Mouse (Mus musculus): ENCODE results near the gene Zfp672. TPM values are rescaled to one million over a fixed set of nuclear protein-coding genes. Genes with fewer than 3 reads are reported as not detected.
A peak's percentile ranks its signal among the peaks of the same experiment; 100 is the strongest.

Zfp672 gene
- polyA plus RNA-seq, 1 experiment from 2014 or later = 38.4 TPM

- H3K27me3 ChIP-seq = no peaks in the 10 kb centered on the region
- H3K36me3 ChIP-seq = peaks cover 12% of the 10 kb centered on the region
- H3K4me1 ChIP-seq (replicated peaks) = no peaks in the 10 kb centered on the region
- H3K9ac ChIP-seq = no peak overlapping the region
- no peaks in the 10 kb centered on the region for H3K9me3 ChIP-seq
- H3K4me2 ChIP-seq = no peak overlapping the region
- no peak overlapping the region for H3K27ac ChIP-seq
- no peak overlapping the region for H3K4me3 ChIP-seq
- no peak for ATAC-seq (ENCODE audit: low FRiP score)
- WGBS = 85% methylated on average over 3 of the region's 3 CpGs
Observed at GRCm38 (mm10) chr11:58353709-58354108, 23.6 kb upstream of the Zfp672 start.

GRCm38 (mm10) chr11:58352681-58353548, 22.8 kb upstream of the Zfp672 start:
- H3K9ac ChIP-seq = no peak overlapping the region
- ATAC-seq (ENCODE audit: low FRiP score) = no peak
- H3K4me2 ChIP-seq = no peak overlapping the region
- H3K4me1 ChIP-seq (replicated peaks) = no peaks in the 10 kb centered on the region
- no peak overlapping the region for H3K4me3 ChIP-seq
- no peaks in the 10 kb centered on the region for H3K27me3 ChIP-seq
- no peak overlapping the region for H3K27ac ChIP-seq
- H3K36me3 ChIP-seq = peaks cover 17% of the 10 kb centered on the region
- no peaks in the 10 kb centered on the region for H3K9me3 ChIP-seq
- 65% methylated on average over 7 of the region's 7 CpGs for WGBS

- H3K4me2 ChIP-seq = no peak overlapping the region
- ATAC-seq (ENCODE audit: low FRiP score) = no peak
- H3K9ac ChIP-seq = no peak overlapping the region
- H3K27ac ChIP-seq = no peak overlapping the region
- no peaks in the 10 kb centered on the region for H3K9me3 ChIP-seq
- H3K36me3 ChIP-seq = peaks cover 34% of the 10 kb centered on the region
- WGBS = 89% methylated on average over 5 of the region's 5 CpGs
- H3K4me3 ChIP-seq = no peak overlapping the region
- H3K27me3 ChIP-seq = no peaks in the 10 kb centered on the region
- H3K4me1 ChIP-seq (replicated peaks) = no peaks in the 10 kb centered on the region
Observed at GRCm38 (mm10) chr11:58351179-58351578, 21.0 kb upstream of the Zfp672 start.

DNA sequence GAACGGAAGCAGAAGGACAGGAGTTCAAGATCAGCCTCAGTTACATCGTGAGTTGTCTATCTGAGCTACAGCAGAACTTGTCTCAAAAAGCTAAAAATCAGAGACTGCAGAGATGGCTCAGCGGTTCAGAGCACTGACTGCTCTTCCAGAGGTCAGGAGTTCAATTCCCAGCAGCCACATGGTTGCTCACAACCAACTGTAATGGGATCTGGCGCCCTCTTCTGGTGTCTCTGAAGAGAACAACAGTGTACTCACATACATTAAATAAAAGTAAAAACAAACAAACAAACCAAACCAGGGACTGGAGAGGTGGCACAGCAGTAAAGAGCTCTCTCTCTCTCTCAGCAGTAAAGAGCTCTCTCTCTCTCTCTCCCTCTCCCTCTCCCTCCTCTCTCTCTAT, 20.5 kb upstream of the Zfp672 start:
- H3K27ac ChIP-seq = no peak overlapping the region
- WGBS = 71% methylated on average over 4 of the region's 4 CpGs
- no peak overlapping the region for H3K4me3 ChIP-seq
- no peaks in the 10 kb centered on the region for H3K27me3 ChIP-seq
- no peaks in the 10 kb centered on the region for H3K4me1 ChIP-seq (replicated peaks)
- H3K36me3 ChIP-seq = peaks cover 40% of the 10 kb centered on the region
- no peak for ATAC-seq (ENCODE audit: low FRiP score)
- no peak overlapping the region for H3K4me2 ChIP-seq
- H3K9me3 ChIP-seq = no peaks in the 10 kb centered on the region
- no peak overlapping the region for H3K9ac ChIP-seq

- Histone ChIP-seq H3K4me1 (replicated peaks) (no peaks in the 10 kb centered on the region), H3K4me3 (no peak overlapping the region), H3K27me3 (no peaks in the 10 kb centered on the region), H3K9me3 (no peaks in the 10 kb centered on the region), H3K9ac (no peak overlapping the region), H3K4me2 (no peak overlapping the region), H3K27ac (no peak overlapping the region), H3K36me3 (peaks cover 70% of the 10 kb centered on the region)
- 94% methylated on average over 4 of the region's 4 CpGs for WGBS
- no peak for ATAC-seq (ENCODE audit: low FRiP score)
Observed at GRCm38 (mm10) chr11:58346745-58347144, 16.6 kb upstream of the Zfp672 start.

- 69% methylated on average over 3 of the region's 3 CpGs for WGBS
- Histone ChIP-seq H3K27ac (no peak overlapping the region), H3K4me1 (replicated peaks) (peaks cover 41% of the 10 kb centered on the region), H3K4me2 (no peak overlapping the region), H3K4me3 (no peak overlapping the region), H3K9ac (no peak overlapping the region), H3K27me3 (no peaks in the 10 kb centered on the region), H3K9me3 (no peaks in the 10 kb centered on the region), H3K36me3 (peaks cover 53% of the 10 kb centered on the region)
- no peak for ATAC-seq (ENCODE audit: low FRiP score)
Observed at GRCm38 (mm10) chr11:58334746-58335145, 4.6 kb upstream of the Zfp672 start.

- WGBS = 89% methylated on average over 6 of the region's 6 CpGs
- H3K9me3 ChIP-seq = no peaks in the 10 kb centered on the region
- H3K36me3 ChIP-seq = peaks cover 43% of the 10 kb centered on the region
- H3K9ac ChIP-seq = peak overlapping the region; percentile 88
- peak overlapping the region; percentile 100 for H3K4me2 ChIP-seq
- H3K4me3 ChIP-seq = peak overlapping the region; percentile 89
- 0 out of 2 replicates have a peak, but pooled peaks have one; percentile 9 for ATAC-seq (ENCODE audit: low FRiP score)
- peaks cover 51% of the 10 kb centered on the region for H3K4me1 ChIP-seq (replicated peaks)
- no peaks in the 10 kb centered on the region for H3K27me3 ChIP-seq
- no peak overlapping the region for H3K27ac ChIP-seq
Observed at GRCm38 (mm10) chr11:58331546-58331945, 1.4 kb upstream of the Zfp672 start.

DNA sequence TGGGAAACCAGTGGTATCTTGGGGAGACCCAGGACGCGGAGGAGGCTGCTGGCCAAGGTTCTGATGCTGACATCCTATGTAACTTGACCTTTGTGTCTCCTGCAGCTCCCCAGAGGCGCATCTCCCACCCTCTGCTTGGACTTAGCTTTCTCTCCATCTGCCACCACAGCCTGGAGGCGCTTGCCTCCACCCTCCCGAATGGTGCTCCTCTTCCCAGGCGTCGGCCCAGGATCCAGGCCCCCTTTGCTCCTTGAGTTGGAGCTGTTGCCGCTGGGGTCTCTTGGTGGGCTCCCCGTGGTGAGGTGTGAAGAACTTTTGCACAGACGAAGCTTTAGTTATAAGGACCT, 983 bp upstream of the Zfp672 start:
- ATAC-seq (ENCODE audit: low FRiP score) = 0 out of 2 replicates have a peak, but pooled peaks have one; percentile 4
- H3K4me1 ChIP-seq (replicated peaks) = peaks cover 51% of the 10 kb centered on the region
- peaks cover 39% of the 10 kb centered on the region for H3K36me3 ChIP-seq
- no peaks in the 10 kb centered on the region for H3K27me3 ChIP-seq
- H3K4me2 ChIP-seq = peak overlapping the region; percentile 100
- no peak overlapping the region for H3K27ac ChIP-seq
- 20% methylated on average over 10 of the region's 10 CpGs for WGBS
- peak overlapping the region; percentile 88 for H3K9ac ChIP-seq
- peak overlapping the region; percentile 89 for H3K4me3 ChIP-seq
- H3K9me3 ChIP-seq = no peaks in the 10 kb centered on the region

GRCm38 (mm10) chr11:58329906-58330275, 248 bp downstream of the Zfp672 start:
- H3K9me3 ChIP-seq = no peaks in the 10 kb centered on the region
- peaks cover 33% of the 10 kb centered on the region for H3K36me3 ChIP-seq
- H3K4me1 ChIP-seq (replicated peaks) = peaks cover 50% of the 10 kb centered on the region
- H3K27me3 ChIP-seq = no peaks in the 10 kb centered on the region
- peak overlapping the region; percentile 87 for H3K27ac ChIP-seq
- peak overlapping the region; percentile 89 for H3K4me3 ChIP-seq
- peak overlapping the region; percentile 88 for H3K9ac ChIP-seq
- peak; percentile 29 for ATAC-seq (ENCODE audit: low FRiP score)
- peak overlapping the region; percentile 100 for H3K4me2 ChIP-seq
- under 1% methylated on average over 21 of the region's 21 CpGs for WGBS

GRCm38 (mm10) chr11:58326781-58327180, 3.4 kb downstream of the Zfp672 start:
- no peak overlapping the region for H3K4me3 ChIP-seq
- no peak for ATAC-seq (ENCODE audit: low FRiP score)
- no peaks in the 10 kb centered on the region for H3K27me3 ChIP-seq
- H3K9ac ChIP-seq = no peak overlapping the region
- 97% methylated on average over 3 of the region's 3 CpGs for WGBS
- peaks cover 15% of the 10 kb centered on the region for H3K36me3 ChIP-seq
- no peak overlapping the region for H3K4me2 ChIP-seq
- H3K27ac ChIP-seq = no peak overlapping the region
- H3K4me1 ChIP-seq (replicated peaks) = peaks cover 36% of the 10 kb centered on the region
- H3K9me3 ChIP-seq = no peaks in the 10 kb centered on the region

- H3K36me3 ChIP-seq = peaks cover 22% of the 10 kb centered on the region
- ATAC-seq (ENCODE audit: low FRiP score) = no peak
- H3K27ac ChIP-seq = no peak overlapping the region
- no peak overlapping the region for H3K4me2 ChIP-seq
- no peaks in the 10 kb centered on the region for H3K9me3 ChIP-seq
- peaks cover 31% of the 10 kb centered on the region for H3K4me1 ChIP-seq (replicated peaks)
- H3K9ac ChIP-seq = no peak overlapping the region; the same call in 1 of the 2 replicates
- no peaks in the 10 kb centered on the region for H3K27me3 ChIP-seq
- 92% methylated on average over 3 of the region's 3 CpGs for WGBS
- no peak overlapping the region for H3K4me3 ChIP-seq
Observed at GRCm38 (mm10) chr11:58324614-58325229, 5.4 kb downstream of the Zfp672 start.

- H3K27me3 ChIP-seq = no peaks in the 10 kb centered on the region
- peak overlapping the region; percentile 81 for H3K4me3 ChIP-seq
- H3K9me3 ChIP-seq = no peaks in the 10 kb centered on the region
- H3K9ac ChIP-seq = peak overlapping the region; percentile 95
- peaks cover 30% of the 10 kb centered on the region for H3K36me3 ChIP-seq
- peak overlapping the region; percentile 97 for H3K27ac ChIP-seq
- peaks cover 22% of the 10 kb centered on the region for H3K4me1 ChIP-seq (replicated peaks)
- 10% methylated on average over 24 of the region's 24 CpGs for WGBS
- peak overlapping the region; percentile 73 for H3K4me2 ChIP-seq
- ATAC-seq (ENCODE audit: low FRiP score) = no peak; the same call in 1 of the 2 replicates
Observed at GRCm38 (mm10) chr11:58323570-58324340, 6.4 kb downstream of the Zfp672 start.

Data from hindbrain, embryonic 13.5 days (tissue).